Mouse (Mus musculus) spleen, adult 2 months (tissue): Measurements from ENCODE around the gene 2300009A05Rik. TPM values are rescaled to one million over a fixed set of nuclear protein-coding genes. Genes with fewer than 3 reads are reported as not detected.

Experiments
- DNase-seq, 2 experiments: peaks; one replicate each; pipeline versions ENCODE4 v3.0.0 to v3.0.0-alpha.2; 2012 to 2021; ENCODE audit warnings: low spot score in 2 of 2, low read depth in 1 of 2
- H3K27ac ChIP-seq: fragments of 200-500 bp; 2 replicates; pipeline ENCODE4 v1.5.1; 2012; ENCODE audit warnings: low read length, inconsistent platforms; ENCODE audit not compliant: insufficient read depth
- H3K27me3 ChIP-seq: fragments of 200-500 bp; 2 replicates; pipeline ENCODE4 v1.6.1; 2012; ENCODE audit warnings: mild to moderate bottlenecking, moderate library complexity, low read length, inconsistent platforms; ENCODE audit not compliant: control insufficient read depth, insufficient read depth
- H3K36me3 ChIP-seq: fragments of 200-500 bp; 2 replicates; pipeline ENCODE4 v1.6.1; 2012; ENCODE audit warnings: mild to moderate bottlenecking, low read length, inconsistent platforms; ENCODE audit not compliant: control insufficient read depth, insufficient read depth
- H3K4me1 ChIP-seq: fragments of 200-500 bp; 2 replicates; pipeline ENCODE4 v1.6.1; 2011; ENCODE audit warnings: inconsistent platforms; ENCODE audit not compliant: control insufficient read depth, insufficient read depth, insufficient read length
- H3K4me3 ChIP-seq: fragments of 200-500 bp; 2 replicates; pipeline ENCODE4 v1.5.1; 2011; ENCODE audit warnings: mild to moderate bottlenecking, inconsistent platforms; ENCODE audit not compliant: insufficient read depth, insufficient read length; ENCODE audit errors: extremely low read depth
- CTCF ChIP-seq: fragments of 200-500 bp; IDR thresholded peaks from 2 replicates; pipeline ENCODE4 v1.5.1; 2011; ENCODE audit warnings: mild to moderate bottlenecking, inconsistent platforms; ENCODE audit not compliant: insufficient read depth, insufficient read length, insufficient replicate concordance; ENCODE audit errors: extremely low read depth
- POLR2A ChIP-seq: fragments of 200-500 bp; IDR thresholded peaks from 2 replicates; pipeline ENCODE4 v1.6.1; 2011; ENCODE audit warnings: low read depth, low read length, inconsistent platforms
- WGBS: fragments of 180-500 bp; shearing (Covaris S2); methylation state at CpG from one replicate; pipeline ENCODE4 v1.1.7; 2018; 5-methylcytosine and 5-hydroxymethylcytosine counted together
- polyA plus RNA-seq: library from polyadenylated mRNA; depleted of rRNA; stranded (reverse); fragments of >200 nt; gene quantifications from 2 replicates; pipeline ENCODE4 v1.2.3, GENCODE M21; 2012

The 2300009A05Rik gene
- polyA plus RNA-seq, 1 experiment, result 29.5 TPM

DNA sequence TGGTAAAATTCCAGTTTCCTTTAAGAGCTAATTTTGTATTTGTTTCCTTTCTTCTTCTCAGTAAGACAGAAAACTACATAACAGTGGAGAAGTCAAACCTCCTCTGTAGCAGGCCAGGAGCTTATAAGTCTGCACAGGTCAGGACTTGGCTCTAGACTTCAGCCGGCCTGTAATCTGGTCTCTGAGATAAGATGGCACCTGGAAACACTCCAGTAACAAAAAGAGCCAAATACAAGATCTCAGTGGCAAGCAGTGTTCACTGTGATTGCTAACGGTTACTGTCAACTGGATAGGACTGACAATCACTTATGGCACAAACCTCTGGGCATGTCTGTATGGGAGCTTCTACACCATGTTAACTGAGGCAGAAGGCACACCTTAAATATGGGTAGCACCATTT is 25.7 kb downstream of the 2300009A05Rik start:
- no peak overlapping the region for H3K4me3 ChIP-seq
- WGBS, result 85% methylated on average over 2 of the region's 2 CpGs
- peaks cover 10% of the 10 kb centered on the region for H3K36me3 ChIP-seq
- no peak for DNase-seq
- peaks cover 2% of the 10 kb centered on the region for H3K4me1 ChIP-seq
- no peak for TF ChIP-seq POLR2A
- TF ChIP-seq CTCF, result no peak
- H3K27ac ChIP-seq, result no peak overlapping the region
- no peaks in the 10 kb centered on the region for H3K27me3 ChIP-seq

- H3K27ac ChIP-seq, result no peak overlapping the region
- whole genome bisulfite sequencing, result 91% methylated on average over 8 of the region's 8 CpGs
Observed at GRCm38 (mm10) chr9:63372541-63372940, 26.5 kb downstream of the 2300009A05Rik start.

GRCm38 (mm10) chr9:63360410-63360809 is 38.6 kb downstream of the 2300009A05Rik start:
- WGBS, result 80% methylated on average over 3 of the region's 3 CpGs
- Histone ChIP-seq H3K4me3 (no peak overlapping the region), H3K27me3 (no peaks in the 10 kb centered on the region), H3K27ac (no peak overlapping the region), H3K36me3 (peaks cover 2% of the 10 kb centered on the region; the same call in 1 of the 2 replicates), H3K4me1 (no peaks in the 10 kb centered on the region)
- no peak for TF ChIP-seq POLR2A
- TF ChIP-seq CTCF, result no peak
- no peak for DNase-seq

More at GRCm38 (mm10) chr9:63372541-63372940, 26.5 kb downstream of the 2300009A05Rik start:
- Histone ChIP-seq H3K4me1 (peaks cover 2% of the 10 kb centered on the region; the same call in 1 of the 2 replicates), H3K36me3 (peaks cover 10% of the 10 kb centered on the region), H3K4me3 (no peak overlapping the region), H3K27me3 (no peaks in the 10 kb centered on the region)
- no peak for DNase-seq
- TF ChIP-seq POLR2A, result no peak
- TF ChIP-seq CTCF, result no peak

GRCm38 (mm10) chr9:63359016-63359415 is 40.0 kb downstream of the 2300009A05Rik start:
- 80% methylated on average over 5 of the region's 5 CpGs for WGBS
- H3K27me3 ChIP-seq, result no peaks in the 10 kb centered on the region
- no peak for DNase-seq
- TF ChIP-seq POLR2A (no peak), CTCF (no peak)
- peaks cover 2% of the 10 kb centered on the region; the same call in 1 of the 2 replicates for H3K36me3 ChIP-seq
- H3K27ac ChIP-seq, result no peak overlapping the region
- H3K4me1 ChIP-seq, result no peaks in the 10 kb centered on the region
- H3K4me3 ChIP-seq, result no peak overlapping the region

GRCm38 (mm10) chr9:63356721-63357120 is 42.3 kb downstream of the 2300009A05Rik start:
- H3K27me3 ChIP-seq, result no peaks in the 10 kb centered on the region
- WGBS, result 89% methylated on average over 4 of the region's 4 CpGs
- DNase-seq, result no peak
- no peak overlapping the region for H3K27ac ChIP-seq
- H3K4me1 ChIP-seq, result no peaks in the 10 kb centered on the region
- TF ChIP-seq POLR2A (no peak), CTCF (no peak)
- peaks cover 2% of the 10 kb centered on the region; the same call in 1 of the 2 replicates for H3K36me3 ChIP-seq
- H3K4me3 ChIP-seq, result no peak overlapping the region

- no peak overlapping the region for H3K27ac ChIP-seq
- TF ChIP-seq CTCF (no peak), POLR2A (no peak)
- no peaks in the 10 kb centered on the region for H3K27me3 ChIP-seq
- H3K4me3 ChIP-seq, result no peak overlapping the region
- no peaks in the 10 kb centered on the region for H3K4me1 ChIP-seq
- no peak for DNase-seq
- peaks cover 2% of the 10 kb centered on the region; the same call in 1 of the 2 replicates for H3K36me3 ChIP-seq
- WGBS, result 96% methylated on average over 9 of the region's 9 CpGs
Observed at GRCm38 (mm10) chr9:63356278-63356677, 42.8 kb downstream of the 2300009A05Rik start.

GRCm38 (mm10) chr9:63354168-63354567 is 44.9 kb downstream of the 2300009A05Rik start:
- Histone ChIP-seq H3K36me3 (peaks cover 2% of the 10 kb centered on the region; the same call in 1 of the 2 replicates), H3K4me1 (no peaks in the 10 kb centered on the region), H3K27ac (no peak overlapping the region), H3K27me3 (no peaks in the 10 kb centered on the region), H3K4me3 (no peak overlapping the region)
- DNase-seq, result no peak
- WGBS, result 92% methylated on average over 4 of the region's 4 CpGs
- no peak for TF ChIP-seq POLR2A
- no peak for TF ChIP-seq CTCF
